Mouse (Mus musculus): ENCODE measurements around the gene Prkx.
A peak's percentile ranks its signal among the peaks of the same experiment; 100 is the strongest.

GRCm38 (mm10) chrX:77720298-77720697, 75.8 kb downstream of the Prkx start:
- TF ChIP-seq CTCF (IDR thresholded peaks at IDR 0.05; ENCODE audit: extremely low read depth, insufficient read depth, low read length), result peak; percentile 64
- TF ChIP-seq POLR2A (IDR thresholded peaks at IDR 0.05; ENCODE audit: extremely low read depth, insufficient read depth, low read length), result no peak
